Mouse (Mus musculus) embryonic facial prominence, embryonic 14.5 days (tissue): ENCODE data around the gene Kif13a. TPM values are rescaled to one million over a fixed set of nuclear protein-coding genes. Genes with fewer than 3 reads are reported as not detected.

Source experiments
- ATAC-seq: fragments of 200-750 bp; cut with Nextera tagmentation; 2 replicates; pipeline ENCODE4 v1.8.0; 2017; ENCODE audit warnings: low read depth, moderate number of reproducible peaks, moderate TSS enrichment
- DNase-seq: peaks from one replicate; pipeline ENCODE4 v3.0.0-alpha.2; 2015; ENCODE audit warnings: low spot score
- H3K27ac ChIP-seq: fragments of 300-500 bp; sonication (generic); replicated peaks from 2 replicates; pipeline ENCODE4 v1.5.1; 2014; ENCODE audit warnings: low read depth, mild to moderate bottlenecking, low read length, moderate library complexity
- H3K27me3 ChIP-seq: fragments of 300-500 bp; sonication (generic); replicated peaks from 2 replicates; pipeline ENCODE4 v1.6.1; 2014; ENCODE audit warnings: low read length; ENCODE audit not compliant: control insufficient read depth, insufficient read depth
- H3K36me3 ChIP-seq: fragments of 300-500 bp; sonication (generic); 2 replicates; pipeline ENCODE4 v1.6.1; 2014; ENCODE audit warnings: low read length, mixed read lengths; ENCODE audit not compliant: control insufficient read depth, insufficient read depth
- H3K4me1 ChIP-seq: fragments of 300-500 bp; sonication (generic); 2 replicates; pipeline ENCODE4 v1.6.1; 2014; ENCODE audit warnings: antibody characterized with exemption, low read length; ENCODE audit not compliant: control insufficient read depth, insufficient read depth
- H3K4me2 ChIP-seq: fragments of 300-500 bp; sonication (generic); 2 replicates; pipeline ENCODE4 v1.6.1; 2014; ENCODE audit warnings: low read depth, mild to moderate bottlenecking, low read length, moderate library complexity, mixed read lengths
- H3K4me3 ChIP-seq: fragments of 300-500 bp; sonication (generic); 2 replicates; pipeline ENCODE4 v1.5.1; 2014; ENCODE audit warnings: low read depth, mild to moderate bottlenecking, low read length
- H3K9ac ChIP-seq: fragments of 300-500 bp; sonication (generic); 2 replicates; pipeline ENCODE4 v1.6.1; 2014; ENCODE audit warnings: low read depth, mild to moderate bottlenecking, low read length, moderate library complexity, mixed read lengths
- H3K9me3 ChIP-seq: fragments of 300-500 bp; sonication (generic); 2 replicates; pipeline ENCODE4 v1.6.1; 2016; ENCODE audit warnings: low read length; ENCODE audit not compliant: control insufficient read depth
- WGBS: fragments of 180-500 bp; shearing (Covaris S2); extraction: QIAGEN DNeasy Blood & Tissue Kit; methylation state at CpG from one replicate; pipeline ENCODE4 v1.1.7; 2014; 5-methylcytosine and 5-hydroxymethylcytosine counted together
- polyA plus RNA-seq: library from polyadenylated mRNA; unstranded; fragments of >200 nt; fragmentation: Nextera tagmentation; extraction: Ambion mirVana; gene quantifications from 2 replicates; pipeline ENCODE4 v1.2.1, GENCODE M21; 2014

Gene Kif13a
- polyA plus RNA-seq, 1 experiment from 2014 or later, result 24.0 TPM

- ATAC-seq (peak; percentile 68; the same call in 1 of the 2 replicates), DNase-seq (peak; percentile 41)
- Histone ChIP-seq H3K36me3 (no peaks in the 10 kb centered on the region), H3K4me3 (no peak overlapping the region), H3K4me1 (0 out of 2 replicates have a peak, but pooled peaks cover 3% of the 10 kb centered on the region), H3K27me3 (no peaks in the 10 kb centered on the region), H3K9me3 (no peaks in the 10 kb centered on the region), H3K4me2 (no peak overlapping the region), H3K27ac (no peak overlapping the region), H3K9ac (no peak overlapping the region)
- WGBS, result 83% methylated on average over 13 of the region's 13 CpGs
Observed at GRCm38 (mm10) chr13:46869464-46869863, 60.2 kb downstream of the Kif13a start.

- 77% methylated on average over 3 of the region's 3 CpGs for WGBS
- H3K4me3 ChIP-seq, result no peak overlapping the region
- ATAC-seq (no peak), DNase-seq (no peak)
- H3K36me3 ChIP-seq, result no peaks in the 10 kb centered on the region
- H3K27ac ChIP-seq, result no peak overlapping the region
- no peaks in the 10 kb centered on the region for H3K9me3 ChIP-seq
- no peak overlapping the region for H3K9ac ChIP-seq
- no peaks in the 10 kb centered on the region for H3K4me1 ChIP-seq
- H3K27me3 ChIP-seq, result no peaks in the 10 kb centered on the region
- no peak overlapping the region for H3K4me2 ChIP-seq
Observed at GRCm38 (mm10) chr13:46863169-46863748, 66.4 kb downstream of the Kif13a start.

- Histone ChIP-seq H3K4me1 (no peaks in the 10 kb centered on the region), H3K27me3 (no peaks in the 10 kb centered on the region), H3K9me3 (no peaks in the 10 kb centered on the region), H3K4me2 (no peak overlapping the region), H3K36me3 (no peaks in the 10 kb centered on the region), H3K4me3 (no peak overlapping the region), H3K27ac (no peak overlapping the region), H3K9ac (no peak overlapping the region)
- DNase-seq (no peak), ATAC-seq (no peak)
- WGBS, result 84% methylated on average over 2 of the region's 2 CpGs
Observed at GRCm38 (mm10) chr13:46859876-46860275, 69.8 kb downstream of the Kif13a start.

- no peak for ATAC-seq
- no peak overlapping the region for H3K27ac ChIP-seq
- no peaks in the 10 kb centered on the region for H3K27me3 ChIP-seq
- no peaks in the 10 kb centered on the region for H3K9me3 ChIP-seq
- no peaks in the 10 kb centered on the region for H3K4me1 ChIP-seq
- no peaks in the 10 kb centered on the region for H3K36me3 ChIP-seq
- H3K4me3 ChIP-seq, result no peak overlapping the region
- 78% methylated on average over 2 of the region's 2 CpGs for WGBS
- no peak overlapping the region for H3K4me2 ChIP-seq
- DNase-seq, result no peak
- no peak overlapping the region for H3K9ac ChIP-seq
Observed at GRCm38 (mm10) chr13:46859173-46859572, 70.5 kb downstream of the Kif13a start.

GRCm38 (mm10) chr13:46858835-46859152 is 70.9 kb downstream of the Kif13a start:
- no peak overlapping the region for H3K9ac ChIP-seq
- no peaks in the 10 kb centered on the region for H3K36me3 ChIP-seq
- no peak overlapping the region for H3K4me2 ChIP-seq
- DNase-seq, result no peak
- no peaks in the 10 kb centered on the region for H3K9me3 ChIP-seq
- WGBS, result 76% methylated on average over 8 of the region's 8 CpGs
- H3K27ac ChIP-seq, result no peak overlapping the region
- H3K4me3 ChIP-seq, result no peak overlapping the region
- H3K4me1 ChIP-seq, result no peaks in the 10 kb centered on the region
- ATAC-seq, result no peak
- no peaks in the 10 kb centered on the region for H3K27me3 ChIP-seq

GRCm38 (mm10) chr13:46858143-46858834 is 71.4 kb downstream of the Kif13a start:
- ATAC-seq, result no peak
- Histone ChIP-seq H3K36me3 (no peaks in the 10 kb centered on the region), H3K27me3 (no peaks in the 10 kb centered on the region), H3K9me3 (no peaks in the 10 kb centered on the region), H3K4me2 (no peak overlapping the region), H3K9ac (no peak overlapping the region), H3K4me1 (no peaks in the 10 kb centered on the region), H3K4me3 (no peak overlapping the region), H3K27ac (no peak overlapping the region)
- no peak for DNase-seq
- WGBS, result 86% methylated on average over 8 of the region's 8 CpGs

GRCm38 (mm10) chr13:46854456-46854855 is 75.2 kb downstream of the Kif13a start:
- DNase-seq, result no peak
- no peak overlapping the region for H3K27ac ChIP-seq
- H3K4me3 ChIP-seq, result no peak overlapping the region
- H3K9ac ChIP-seq, result no peak overlapping the region
- ATAC-seq, result no peak
- H3K27me3 ChIP-seq, result no peaks in the 10 kb centered on the region
- no peaks in the 10 kb centered on the region for H3K36me3 ChIP-seq
- H3K9me3 ChIP-seq, result no peaks in the 10 kb centered on the region
- 84% methylated on average over 5 of the region's 5 CpGs for WGBS
- H3K4me2 ChIP-seq, result no peak overlapping the region
- no peaks in the 10 kb centered on the region for H3K4me1 ChIP-seq

GRCm38 (mm10) chr13:46852470-46852869 is 77.2 kb downstream of the Kif13a start:
- DNase-seq, result no peak
- no peak overlapping the region for H3K27ac ChIP-seq
- WGBS, result 95% methylated on average over 4 of the region's 4 CpGs
- no peak for ATAC-seq
- H3K4me3 ChIP-seq, result no peak overlapping the region
- H3K36me3 ChIP-seq, result no peaks in the 10 kb centered on the region
- H3K9me3 ChIP-seq, result no peaks in the 10 kb centered on the region
- H3K4me2 ChIP-seq, result no peak overlapping the region
- H3K27me3 ChIP-seq, result no peaks in the 10 kb centered on the region
- no peaks in the 10 kb centered on the region for H3K4me1 ChIP-seq
- no peak overlapping the region for H3K9ac ChIP-seq

- H3K27me3 ChIP-seq, result no peaks in the 10 kb centered on the region
Observed at GRCm38 (mm10) chr13:46845456-46845855, 84.2 kb downstream of the Kif13a start.

More at GRCm38 (mm10) chr13:46845456-46845855, 84.2 kb downstream of the Kif13a start:
- Histone ChIP-seq H3K9ac (no peak overlapping the region), H3K4me1 (no peaks in the 10 kb centered on the region), H3K9me3 (no peaks in the 10 kb centered on the region), H3K4me3 (no peak overlapping the region), H3K4me2 (no peak overlapping the region), H3K27ac (no peak overlapping the region), H3K36me3 (no peaks in the 10 kb centered on the region)
- DNase-seq (no peak), ATAC-seq (no peak)
- 76% methylated on average over 9 of the region's 9 CpGs for WGBS
